Mouse (Mus musculus): ENCODE data around the gene Morc4.

Morc4 gene

GRCm38 (mm10) chrX:139870938-139871791 is at the start of gene Morc4:
Gene Morc4 (minus strand): TSS chrX:139871677.
- peak; percentile 6 for DNase-seq (ENCODE audit: low spot score)

DNA sequence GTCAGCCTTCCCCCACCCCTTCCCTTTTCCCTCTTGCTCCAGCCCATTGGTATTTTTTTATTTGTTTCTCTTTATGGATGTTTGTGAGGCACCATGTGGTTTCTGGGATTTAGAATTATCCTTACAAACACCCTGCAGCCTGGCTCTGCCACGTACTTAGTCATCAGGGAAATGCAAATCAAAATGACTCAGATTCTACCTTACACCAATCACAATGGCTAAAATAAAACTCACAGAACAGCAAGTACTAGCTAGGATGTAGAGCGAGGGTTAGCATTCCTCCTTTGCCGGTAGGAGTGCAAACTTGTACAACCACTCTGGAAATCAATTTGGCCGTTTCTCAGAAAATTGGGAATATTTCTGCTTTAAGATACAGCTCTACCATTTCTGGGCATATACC is 49.1 kb upstream of the Morc4 start:
- peak; percentile 18 for DNase-seq (ENCODE audit: low spot score)

DNA sequence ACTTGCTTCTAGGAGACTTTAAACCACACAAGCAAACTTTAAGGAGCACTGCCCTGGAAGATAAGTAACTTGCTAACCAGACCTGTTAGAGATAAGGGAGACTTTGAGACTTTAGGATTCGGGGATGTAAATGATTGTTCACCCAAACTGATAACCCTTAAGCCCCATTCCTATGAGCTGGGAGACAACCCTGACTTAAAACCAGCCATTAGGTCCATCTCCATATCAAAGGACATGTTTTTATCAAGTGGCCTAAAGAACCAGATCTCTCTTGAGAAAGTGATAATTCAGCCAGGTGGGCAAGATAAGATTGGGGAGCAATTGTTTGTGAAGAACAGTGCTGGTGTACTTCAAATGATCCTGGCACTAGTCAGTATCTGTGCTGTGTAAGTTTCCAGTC is 19.9 kb upstream of the Morc4 start:
- no peak for DNase-seq (ENCODE audit: low spot score)

- DNase-seq (ENCODE audit: low spot score): peak; percentile 59
These were observed 11.7 kb upstream of the Morc4 start for GRCm38 (mm10) chrX:139883221-139883620.

DNA sequence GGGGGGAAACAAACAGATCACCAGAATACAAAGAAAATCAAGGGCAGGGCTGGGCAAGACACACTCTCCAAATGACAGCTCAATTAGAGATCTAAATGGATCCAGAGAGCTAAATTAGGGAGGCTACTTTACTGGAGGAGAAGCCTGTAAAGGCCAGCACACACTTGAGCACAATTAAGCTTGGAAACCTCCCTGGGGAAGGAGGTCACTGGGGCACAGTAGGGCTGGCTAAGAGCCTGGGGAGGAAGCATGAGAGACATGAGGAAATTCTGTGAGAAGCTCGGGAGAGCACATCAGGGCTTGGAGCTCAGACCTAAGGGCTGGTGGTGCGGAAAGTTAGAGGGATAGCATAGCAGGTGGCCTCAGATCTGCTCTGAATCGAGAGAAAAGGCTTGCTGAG is 6.5 kb upstream of the Morc4 start:
- DNase-seq (ENCODE audit: low spot score): peak; percentile 89

DNA sequence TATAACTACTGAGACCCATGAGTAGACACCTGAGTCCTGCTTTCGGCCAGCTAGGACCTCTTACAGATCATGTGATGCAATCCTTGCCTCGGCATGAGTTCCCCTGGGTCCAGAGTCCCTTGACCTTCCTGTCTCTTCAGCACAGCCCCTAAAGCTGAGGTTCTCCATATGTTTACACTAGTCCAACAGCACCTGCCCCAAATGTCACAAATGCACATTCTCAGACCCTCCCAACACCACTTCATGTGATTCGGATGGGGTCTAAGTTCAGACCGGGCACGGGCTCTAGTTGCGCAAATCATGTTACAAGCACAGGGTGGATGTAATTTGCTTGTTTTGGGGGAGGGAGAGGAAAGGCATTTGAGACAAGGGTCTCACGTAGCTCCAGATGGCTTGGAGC is 5.6 kb upstream of the Morc4 start:
- DNase-seq (ENCODE audit: low spot score): peak; percentile 5

DNA sequence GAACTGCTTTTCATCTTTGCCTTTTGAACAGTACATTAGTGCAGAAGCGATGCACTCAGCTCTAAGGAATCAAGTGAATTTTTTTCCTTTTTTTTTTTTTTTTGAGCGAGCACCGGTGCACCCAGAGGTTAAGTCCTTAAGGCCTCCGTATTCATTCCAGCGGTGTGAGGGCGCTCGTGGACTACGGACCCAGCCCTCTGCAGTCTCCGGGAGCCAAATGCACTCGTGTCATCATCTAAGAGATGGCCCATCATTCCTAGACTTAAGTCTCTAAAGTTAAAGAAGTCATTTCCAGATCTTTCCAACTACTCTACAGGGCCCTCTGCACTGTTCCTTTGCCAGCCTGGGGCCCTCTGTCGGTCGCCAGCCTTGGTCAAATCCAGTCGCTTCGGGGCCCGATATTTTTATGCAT is 1.2 kb downstream of the Morc4 start:
- peak; percentile 29 for DNase-seq (ENCODE audit: low spot score)

DNA sequence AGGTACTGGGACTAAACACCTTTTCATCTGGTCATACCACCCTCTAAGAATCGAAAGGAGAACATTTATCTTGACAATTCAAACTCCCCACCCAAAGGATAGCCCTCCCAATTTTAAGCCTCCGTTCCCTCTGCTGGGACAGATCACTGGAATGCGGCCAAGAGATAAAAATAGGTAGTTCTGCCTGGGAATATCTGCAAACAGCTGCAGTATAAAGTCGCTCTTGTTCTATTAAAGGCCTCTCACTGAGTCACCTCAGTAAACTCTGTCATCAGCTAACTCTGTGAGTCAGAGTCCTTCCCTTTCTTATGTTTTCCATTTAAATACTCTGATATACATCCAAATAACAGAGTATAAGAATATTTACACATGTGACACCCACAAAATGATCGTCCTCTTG is 12.1 kb downstream of the Morc4 start:
- DNase-seq (ENCODE audit: low spot score): no peak

DNA sequence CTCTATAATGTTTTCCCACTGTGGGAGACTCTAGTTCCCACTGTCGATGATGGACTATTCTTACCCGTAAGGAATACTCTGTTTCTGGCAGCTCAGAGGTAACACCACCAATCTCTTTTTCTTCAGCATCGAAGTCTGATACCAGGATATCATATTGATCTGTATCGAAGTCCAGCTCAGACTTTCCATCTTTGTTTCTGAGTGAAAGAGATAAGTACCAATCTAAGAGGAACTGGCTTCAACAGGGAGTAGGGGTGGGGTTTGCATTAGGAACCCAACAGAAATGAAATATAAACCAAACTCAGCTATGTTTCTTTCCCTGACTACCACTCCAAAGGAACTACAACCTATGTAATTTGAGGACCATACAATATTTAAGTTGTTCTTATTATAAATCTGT is 16.7 kb downstream of the Morc4 start:
- DNase-seq (ENCODE audit: low spot score): no peak

- no peak for DNase-seq (ENCODE audit: low spot score)
These were observed 30.4 kb downstream of the Morc4 start for GRCm38 (mm10) chrX:139841091-139841490.

GRCm38 (mm10) chrX:139839057-139839456 is 32.4 kb downstream of the Morc4 start:
- peak; percentile 32 for DNase-seq (ENCODE audit: low spot score)

- DNase-seq (ENCODE audit: low spot score): peak; percentile 63
These were observed 39.0 kb downstream of the Morc4 start for GRCm38 (mm10) chrX:139832464-139832863.

- no peak for DNase-seq (ENCODE audit: low spot score)
These were observed 42.9 kb downstream of the Morc4 start for GRCm38 (mm10) chrX:139828363-139829092.

DNA sequence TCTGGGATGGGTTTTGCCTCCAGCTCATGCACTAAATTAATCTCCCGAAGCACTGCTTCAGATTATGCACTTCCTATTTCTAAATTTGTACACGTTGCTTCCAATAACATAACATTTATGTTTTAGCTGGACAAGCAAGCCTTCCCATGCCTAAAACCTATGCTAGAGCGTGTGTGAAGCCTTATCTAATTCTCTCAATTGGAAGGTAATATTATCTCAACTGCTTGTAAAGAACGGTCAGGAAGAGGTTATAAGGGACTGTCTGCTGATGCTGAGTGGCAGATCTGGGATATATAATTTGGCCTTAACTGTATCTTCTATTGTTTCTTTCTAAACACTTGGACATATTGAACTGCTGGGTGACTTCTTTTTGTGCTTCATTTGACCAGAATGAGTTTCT is 44.6 kb downstream of the Morc4 start:
- no peak for DNase-seq (ENCODE audit: low spot score)

DNA sequence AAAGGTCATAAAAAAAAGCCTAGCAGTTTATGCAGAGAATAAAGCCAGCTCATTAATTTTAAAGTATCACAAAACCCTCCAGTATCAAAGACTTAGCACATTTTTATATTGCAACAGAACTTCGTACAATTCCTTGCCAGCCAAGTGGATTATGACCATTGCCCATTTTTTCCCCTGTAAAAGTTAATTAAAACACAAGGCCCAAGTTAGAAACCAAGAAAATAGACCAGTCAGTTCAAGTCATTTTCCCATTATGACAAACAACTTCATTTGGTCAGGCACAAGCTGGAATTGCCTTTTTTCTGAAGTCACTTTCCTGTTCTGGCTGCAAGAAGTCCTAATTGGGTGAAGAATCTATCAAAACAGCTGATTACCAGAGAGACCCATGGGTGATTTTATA is 46.1 kb downstream of the Morc4 start:
- DNase-seq (ENCODE audit: low spot score): no peak

- DNase-seq (ENCODE audit: low spot score): no peak
These were observed 56.3 kb downstream of the Morc4 start for GRCm38 (mm10) chrX:139815201-139815600.

GRCm38 (mm10) chrX:139814018-139814635 is 57.4 kb downstream of the Morc4 start:
- DNase-seq (ENCODE audit: low spot score): no peak

- DNase-seq (ENCODE audit: low spot score): no peak
These were observed 58.0 kb downstream of the Morc4 start for GRCm38 (mm10) chrX:139813299-139814002.

GRCm38 (mm10) chrX:139812636-139813298 is 58.7 kb downstream of the Morc4 start:
- DNase-seq (ENCODE audit: low spot score): no peak

DNA sequence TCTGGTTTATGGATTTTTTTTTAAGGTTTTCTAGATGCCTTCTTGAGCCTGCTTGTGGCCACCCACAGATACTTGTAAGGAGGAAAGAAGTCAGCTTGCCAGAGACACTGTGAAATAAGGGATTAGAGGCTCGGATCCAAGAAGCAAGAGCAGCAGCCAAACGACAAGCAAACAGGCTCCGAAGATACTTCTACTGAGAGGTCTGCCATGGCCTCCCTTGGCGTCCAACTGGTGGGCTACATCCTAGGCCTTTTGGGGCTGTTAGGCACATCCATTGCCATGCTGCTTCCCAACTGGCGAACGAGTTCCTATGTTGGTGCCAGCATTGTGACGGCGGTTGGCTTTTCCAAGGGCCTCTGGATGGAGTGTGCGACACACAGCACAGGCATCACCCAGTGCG is 63.0 kb downstream of the Morc4 start:
- peak; percentile 10 for DNase-seq (ENCODE audit: low spot score)

- peak; percentile 5 for DNase-seq (ENCODE audit: low spot score)
These were observed 63.4 kb downstream of the Morc4 start for GRCm38 (mm10) chrX:139808085-139808484.

DNA sequence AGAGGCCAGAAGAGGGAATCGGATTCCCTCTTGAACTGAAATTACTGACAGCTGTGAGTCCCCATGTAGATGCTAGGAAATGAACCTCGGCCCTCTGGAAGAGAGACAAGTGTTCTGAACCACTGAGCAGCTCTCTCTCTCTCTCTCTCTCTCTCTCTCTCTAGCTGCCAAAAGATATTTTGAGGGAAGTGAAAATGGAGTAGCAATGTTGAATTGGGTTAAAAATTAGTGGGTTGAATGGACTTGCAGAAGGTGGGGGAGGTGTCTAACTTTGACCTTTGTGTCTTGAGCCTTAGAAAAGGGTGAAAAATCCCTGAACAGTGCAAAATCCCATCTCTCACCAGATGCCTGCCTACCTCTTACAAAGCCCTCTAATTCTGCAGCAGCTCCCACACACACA is 64.1 kb downstream of the Morc4 start:
- no peak for DNase-seq (ENCODE audit: low spot score)
